11 mouse cellular contexts compared by ENCODE assay signal in genomic region chr6:89258140-89258539, GRCm38 (mm10).
DNase-seq lines count a peak whose midpoint lies in the region; ATAC-seq lines count a peak whose summit lies in the region.
"Had no signal": no experiment of that assay in that cellular context is flagged by ENCODE, and none has a peak within 500 bp of the region (broad histone marks: within the 10 kb centered on the region; RNA-seq: fewer than 3 reads in every experiment).

No protein-coding gene starts in this region.

- peak; percentile 71 for ATAC-seq in common myeloid progenitor, adult 5-6 weeks (replicated peaks; ENCODE audit: low read depth, poor library complexity, severe bottlenecking)
- peak; percentile 79 for ATAC-seq in megakaryocyte progenitor cell, adult 5-6 weeks (replicated peaks; ENCODE audit: poor library complexity)
- ATAC-seq: intestine, embryonic 16.5 days had no signal

- peak; percentile 21 to 46 for DNase-seq in heart, adult 9 months (ENCODE audit: low spot score in 2 of 2)
- no peak for DNase-seq in heart, postnatal 10 days
- DNase-seq in B cell, adult 2 months = peak; percentile 41 to 43
- no peak for DNase-seq in right cerebral cortex, postnatal 4 days
- no peak for DNase-seq in urinary bladder, postnatal 4 days (ENCODE audit: low spot score in 2 of 2)
- DNase-seq: adrenal gland, postnatal 36 days; cerebellum, adult 2 months; embryo, embryonic 11 days had no signal

- intact Hi-C loops in heart, postnatal 10 days (cut with DNase I) = no loop called here

Comparison
In these comparisons a context has a peak if more than half of its experiments do, and no peak if none do; other contexts are left out.
1. DNase-seq: peak in heart, adult 9 months (2 of 2) and B cell, adult 2 months (2 of 2); none in heart, postnatal 10 days (0 of 2), right cerebral cortex, postnatal 4 days (single experiment) and urinary bladder, postnatal 4 days (0 of 2).